14 mouse cellular contexts compared by ENCODE assay signal in genomic region chr17:79505565-79505964, GRCm38 (mm10).
"Had no signal": no experiment of that assay in that cellular context is flagged by ENCODE, and none has a peak within 500 bp of the region (broad histone marks: within the 10 kb centered on the region; RNA-seq: fewer than 3 reads in every experiment).

No protein-coding gene starts in this region.

- H3K4me3 ChIP-seq: left cerebral cortex, adult 2 months; limb, embryonic 10.5 days; liver, embryonic 12.5 days; megakaryocyte, embryonic 14.5 days; midbrain, embryonic 15.5 days; neural tube, embryonic 13.5 days had no signal

- ATAC-seq: intestine, postnatal 0 days; liver, embryonic 12.5 days; midbrain, embryonic 15.5 days had no signal

- H3K27me3 ChIP-seq: liver, embryonic 12.5 days; megakaryocyte, embryonic 14.5 days; midbrain, embryonic 15.5 days; neural tube, embryonic 13.5 days had no signal

- H3K36me3 ChIP-seq: limb, embryonic 10.5 days; liver, embryonic 12.5 days; midbrain, embryonic 15.5 days; neural tube, embryonic 13.5 days had no signal

- H3K27ac ChIP-seq: left cerebral cortex, adult 2 months; limb, embryonic 10.5 days; liver, embryonic 12.5 days; macrophage; midbrain, embryonic 15.5 days; neural tube, embryonic 13.5 days had no signal

- H3K9ac ChIP-seq: liver, embryonic 12.5 days; midbrain, embryonic 15.5 days; neural tube, embryonic 13.5 days had no signal

- H3K4me2 ChIP-seq: liver, embryonic 12.5 days; midbrain, embryonic 11.5 days; midbrain, embryonic 15.5 days; neural tube, embryonic 13.5 days had no signal

- DNase-seq: kidney, adult 8-10 months; kidney, postnatal 25 days; retina, postnatal 1 day; right cerebral cortex, postnatal 25 days; thymus, postnatal 36 days had no signal

- H3K9me3 ChIP-seq: limb, embryonic 10.5 days; liver, embryonic 12.5 days; midbrain, embryonic 15.5 days; neural tube, embryonic 13.5 days had no signal

- H3K4me1 ChIP-seq: liver, embryonic 12.5 days; megakaryocyte, embryonic 14.5 days; midbrain, embryonic 15.5 days had no signal
